Mouse (Mus musculus) hindbrain, embryonic 14.5 days (tissue): Measurements from ENCODE around the gene Gm49380. TPM values are rescaled to one million over a fixed set of nuclear protein-coding genes. Genes with fewer than 3 reads are reported as not detected.

Experiments used
- ATAC-seq: fragments of 200-750 bp; cut with Nextera tagmentation; 2 replicates; pipeline ENCODE4 v1.8.0; 2017; ENCODE audit warnings: moderate number of reproducible peaks, mild to moderate bottlenecking, moderate TSS enrichment, moderate library complexity; ENCODE audit not compliant: low FRiP score
- DNase-seq: peaks from one replicate; pipeline ENCODE4 v3.0.0-alpha.2; 2015; ENCODE audit warnings: low spot score
- H3K27ac ChIP-seq: fragments of 300-500 bp; sonication (generic); 2 replicates; pipeline ENCODE4 v1.5.1; 2014; ENCODE audit warnings: mild to moderate bottlenecking, moderate library complexity
- H3K27me3 ChIP-seq: fragments of 300-500 bp; sonication (generic); 2 replicates; pipeline ENCODE4 v1.6.1; 2014; ENCODE audit warnings: mild to moderate bottlenecking, low read length, mixed read lengths; ENCODE audit not compliant: control insufficient read depth, insufficient read depth
- H3K36me3 ChIP-seq: fragments of 300-500 bp; sonication (generic); replicated peaks from 2 replicates; pipeline ENCODE4 v1.6.1; 2014; ENCODE audit not compliant: control insufficient read depth, insufficient read depth
- H3K4me1 ChIP-seq: fragments of 300-500 bp; sonication (generic); replicated peaks from 2 replicates; pipeline ENCODE4 v1.6.1; 2014; ENCODE audit warnings: antibody characterized with exemption, low read length, mixed read lengths; ENCODE audit not compliant: control insufficient read depth, insufficient read depth
- H3K4me2 ChIP-seq: fragments of 300-500 bp; sonication (generic); replicated peaks from 2 replicates; pipeline ENCODE4 v1.6.1; 2014; ENCODE audit warnings: mild to moderate bottlenecking, moderate library complexity
- H3K4me3 ChIP-seq: fragments of 300-500 bp; sonication (generic); replicated peaks from 2 replicates; pipeline ENCODE4 v1.5.1; 2014; ENCODE audit warnings: mild to moderate bottlenecking, low read length
- H3K9ac ChIP-seq: fragments of 300-500 bp; sonication (generic); 2 replicates; pipeline ENCODE4 v1.6.1; 2014
- H3K9me3 ChIP-seq: fragments of 300-500 bp; sonication (generic); 2 replicates; pipeline ENCODE4 v1.6.1; 2016; ENCODE audit warnings: low read length; ENCODE audit not compliant: control insufficient read depth
- WGBS: fragments of 180-500 bp; shearing (Covaris S2); extraction: QIAGEN DNeasy Blood & Tissue Kit; methylation state at CpG from one replicate; pipeline ENCODE4 v1.1.7; 2014; 5-methylcytosine and 5-hydroxymethylcytosine counted together
- polyA plus RNA-seq: library from polyadenylated mRNA; unstranded; fragments of >200 nt; fragmentation: Nextera tagmentation; extraction: Ambion mirVana; gene quantifications from 2 replicates; pipeline ENCODE4 v1.2.1, GENCODE M21; 2014

Gene Gm49380
- polyA plus RNA-seq, 1 experiment from 2014 or later = 0.35 TPM

- no peak for DNase-seq
- Histone ChIP-seq H3K27me3 (peaks cover 21% of the 10 kb centered on the region), H3K9me3 (no peaks in the 10 kb centered on the region), H3K4me2 (no peak overlapping the region), H3K4me3 (no peak overlapping the region), H3K4me1 (peaks cover 19% of the 10 kb centered on the region), H3K27ac (no peak overlapping the region), H3K36me3 (no peaks in the 10 kb centered on the region), H3K9ac (no peak overlapping the region)
- 49% methylated on average over 3 of the region's 3 CpGs for WGBS
- ATAC-seq = no peak
Measured at GRCm38 (mm10) chr9:44127351-44127801, 14.1 kb upstream of the Gm49380 start.

- H3K36me3 ChIP-seq = no peaks in the 10 kb centered on the region
- no peak overlapping the region for H3K27ac ChIP-seq
- H3K9ac ChIP-seq = no peak overlapping the region
- DNase-seq (no peak), ATAC-seq (no peak)
- peaks cover 16% of the 10 kb centered on the region; the same call in 1 of the 2 replicates for H3K27me3 ChIP-seq
- no peak overlapping the region for H3K4me3 ChIP-seq
- H3K4me2 ChIP-seq = no peak overlapping the region
- H3K4me1 ChIP-seq = peaks cover 19% of the 10 kb centered on the region
- WGBS = 87% methylated on average over 3 of the region's 3 CpGs
- H3K9me3 ChIP-seq = no peaks in the 10 kb centered on the region
Measured at GRCm38 (mm10) chr9:44126746-44127145, 13.4 kb upstream of the Gm49380 start.

GRCm38 (mm10) chr9:44125546-44126428 lies 12.5 kb upstream of the Gm49380 start:
- no peak overlapping the region for H3K9ac ChIP-seq
- H3K9me3 ChIP-seq = no peaks in the 10 kb centered on the region
- no peak overlapping the region for H3K27ac ChIP-seq
- no peaks in the 10 kb centered on the region for H3K36me3 ChIP-seq
- H3K27me3 ChIP-seq = peaks cover 7% of the 10 kb centered on the region; the same call in 1 of the 2 replicates
- DNase-seq = peak; percentile 94
- 30% methylated on average over 18 of the region's 18 CpGs for WGBS
- no peak overlapping the region for H3K4me3 ChIP-seq
- peak; percentile 58; the same call in 1 of the 2 replicates for ATAC-seq
- H3K4me2 ChIP-seq = peak overlapping the region; percentile 29; the same call in 1 of the 2 replicates
- peaks cover 19% of the 10 kb centered on the region for H3K4me1 ChIP-seq

GRCm38 (mm10) chr9:44125026-44125425 lies 11.7 kb upstream of the Gm49380 start:
- ATAC-seq = no peak
- H3K27ac ChIP-seq = no peak overlapping the region
- peaks cover 7% of the 10 kb centered on the region; the same call in 1 of the 2 replicates for H3K27me3 ChIP-seq
- no peak overlapping the region for H3K4me3 ChIP-seq
- WGBS = 39% methylated on average over 5 of the region's 5 CpGs
- DNase-seq = no peak
- H3K4me1 ChIP-seq = peaks cover 12% of the 10 kb centered on the region
- no peaks in the 10 kb centered on the region for H3K36me3 ChIP-seq
- H3K9me3 ChIP-seq = no peaks in the 10 kb centered on the region
- H3K9ac ChIP-seq = no peak overlapping the region
- no peak overlapping the region for H3K4me2 ChIP-seq

GRCm38 (mm10) chr9:44124317-44124716 lies 11.0 kb upstream of the Gm49380 start:
- WGBS = 73% methylated on average over 6 of the region's 6 CpGs
- Histone ChIP-seq H3K4me3 (no peak overlapping the region), H3K27ac (no peak overlapping the region), H3K36me3 (no peaks in the 10 kb centered on the region), H3K4me1 (peaks cover 5% of the 10 kb centered on the region; the same call in 1 of the 2 replicates), H3K4me2 (no peak overlapping the region), H3K9me3 (no peaks in the 10 kb centered on the region), H3K9ac (no peak overlapping the region), H3K27me3 (peaks cover under 1% of the 10 kb centered on the region; the same call in 1 of the 2 replicates)
- ATAC-seq = no peak
- DNase-seq = no peak

GRCm38 (mm10) chr9:44119948-44120465 lies 6.7 kb upstream of the Gm49380 start:
- DNase-seq (no peak), ATAC-seq (no peak)
- H3K4me3 ChIP-seq = no peak overlapping the region
- no peak overlapping the region for H3K9ac ChIP-seq
- no peaks in the 10 kb centered on the region for H3K9me3 ChIP-seq
- H3K4me2 ChIP-seq = no peak overlapping the region
- no peaks in the 10 kb centered on the region for H3K36me3 ChIP-seq
- no peaks in the 10 kb centered on the region for H3K4me1 ChIP-seq
- H3K27ac ChIP-seq = no peak overlapping the region
- 87% methylated on average over 8 of the region's 8 CpGs for WGBS
- H3K27me3 ChIP-seq = no peaks in the 10 kb centered on the region

- no peaks in the 10 kb centered on the region for H3K27me3 ChIP-seq
- DNase-seq (no peak), ATAC-seq (no peak)
- no peak overlapping the region for H3K4me2 ChIP-seq
- no peak overlapping the region for H3K4me3 ChIP-seq
- no peaks in the 10 kb centered on the region for H3K4me1 ChIP-seq
- H3K9ac ChIP-seq = no peak overlapping the region
- H3K36me3 ChIP-seq = no peaks in the 10 kb centered on the region
- WGBS = 48% methylated on average over 5 of the region's 5 CpGs
- H3K27ac ChIP-seq = no peak overlapping the region
- H3K9me3 ChIP-seq = no peaks in the 10 kb centered on the region
Measured at GRCm38 (mm10) chr9:44119011-44119410, 5.7 kb upstream of the Gm49380 start.

GRCm38 (mm10) chr9:44116182-44116581 lies 2.9 kb upstream of the Gm49380 start:
- H3K4me2 ChIP-seq = no peak overlapping the region
- no peak for ATAC-seq
- H3K27ac ChIP-seq = no peak overlapping the region
- H3K9me3 ChIP-seq = no peaks in the 10 kb centered on the region
- H3K36me3 ChIP-seq = no peaks in the 10 kb centered on the region
- WGBS = 92% methylated on average over 4 of the region's 4 CpGs
- no peaks in the 10 kb centered on the region for H3K4me1 ChIP-seq
- H3K9ac ChIP-seq = no peak overlapping the region
- no peak for DNase-seq
- no peak overlapping the region for H3K4me3 ChIP-seq
- no peaks in the 10 kb centered on the region for H3K27me3 ChIP-seq

GRCm38 (mm10) chr9:44115599-44115998 lies 2.3 kb upstream of the Gm49380 start:
- Histone ChIP-seq H3K4me3 (no peak overlapping the region), H3K9me3 (no peaks in the 10 kb centered on the region), H3K4me1 (no peaks in the 10 kb centered on the region), H3K4me2 (no peak overlapping the region), H3K27ac (no peak overlapping the region), H3K27me3 (no peaks in the 10 kb centered on the region), H3K36me3 (no peaks in the 10 kb centered on the region), H3K9ac (no peak overlapping the region)
- DNase-seq (no peak), ATAC-seq (no peak)
- 94% methylated on average over 9 of the region's 9 CpGs for WGBS
